Mouse (Mus musculus) CH12.LX (cell line): ENCODE data around the gene Sult6b1. TPM values are rescaled to one million over a fixed set of nuclear protein-coding genes. Genes with fewer than 3 reads are reported as not detected.

Source experiments
- DNase-seq: peaks from one replicate; pipeline ENCODE4 v3.0.0-alpha.2; 2013; ENCODE audit errors: extremely low read depth
- H3K27ac ChIP-seq: 2 replicates; pipeline ENCODE4 v1.5.1; 2012; ENCODE audit warnings: low read depth, mild to moderate bottlenecking, control low read depth, moderate library complexity; ENCODE audit not compliant: insufficient read depth
- H3K27me3 ChIP-seq: replicated peaks from 2 replicates; pipeline ENCODE3; 2012; ENCODE audit warnings: inconsistent platforms
- H3K36me3 ChIP-seq, 2 experiments: replicated peaks in 1 of 2; 2 replicates each; pipeline versions ENCODE3 to v1.6.1; 2012; ENCODE audit warnings: inconsistent platforms in 1 of 2, low read length in 1 of 2, mild to moderate bottlenecking in 1 of 2, mixed read lengths in 1 of 2, moderate library complexity in 1 of 2; ENCODE audit not compliant: control insufficient read depth in 1 of 2, insufficient read depth in 1 of 2
- H3K4me1 ChIP-seq, 2 experiments: 2 replicates each; pipeline ENCODE4 v1.6.1; 2012; ENCODE audit warnings: inconsistent platforms in 1 of 2, moderate library complexity in 1 of 2; ENCODE audit not compliant: insufficient read depth in 2 of 2, control insufficient read depth in 1 of 2
- H3K4me2 ChIP-seq: 2 replicates; pipeline ENCODE4 v1.6.1; 2012; ENCODE audit warnings: low read depth, mild to moderate bottlenecking, control low read depth; ENCODE audit not compliant: poor library complexity, insufficient read depth, severe bottlenecking
- H3K4me3 ChIP-seq, 3 experiments: fragments of 150-350 bp in 1 of 3; sonication (generic) in 1 of 3; replicated peaks in 1 of 3; 2 replicates each; pipeline versions ENCODE3 to v1.5.1; 2011 to 2012; ENCODE audit warnings: low read depth in 2 of 3, low read length in 2 of 3, mild to moderate bottlenecking in 2 of 3, moderate library complexity in 2 of 3, control low read depth in 1 of 3, improper control_type of control experiment in 1 of 3, inconsistent platforms in 1 of 3, mixed read lengths in 1 of 3; ENCODE audit not compliant: poor library complexity in 1 of 3
- H3K79me2 ChIP-seq: replicated peaks from 2 replicates; pipeline ENCODE4 v1.6.1; 2012; ENCODE audit warnings: mild to moderate bottlenecking, moderate library complexity; ENCODE audit not compliant: control insufficient read depth, poor library complexity, insufficient read depth, severe bottlenecking; ENCODE audit errors: extremely low read depth
- H3K9ac ChIP-seq: 2 replicates; pipeline ENCODE4 v1.6.1; 2012; ENCODE audit warnings: low read depth, mild to moderate bottlenecking, control low read depth, moderate library complexity; ENCODE audit not compliant: insufficient read depth
- H3K9me3 ChIP-seq: replicated peaks from 2 replicates; pipeline ENCODE3; 2012; ENCODE audit warnings: low read length, inconsistent platforms, mixed read lengths
- BHLHE40 ChIP-seq: IDR thresholded peaks from 2 replicates; pipeline ENCODE4 v1.6.1; 2011; ENCODE audit warnings: mild to moderate bottlenecking, low read depth, low read length, improper control_type of control experiment
- CHD1 ChIP-seq: IDR thresholded peaks from 2 replicates; pipeline ENCODE4 v1.6.1; 2012; ENCODE audit warnings: low read depth, low read length, improper control_type of control experiment, inconsistent platforms
- E2F4 ChIP-seq: IDR thresholded peaks from 2 replicates; pipeline ENCODE4 v1.6.1; 2011; ENCODE audit warnings: low read depth, low read length, improper control_type of control experiment; ENCODE audit not compliant: insufficient replicate concordance
- HCFC1 ChIP-seq: IDR thresholded peaks from 2 replicates; pipeline ENCODE4 v1.6.1; 2012; ENCODE audit warnings: low read depth, mild to moderate bottlenecking, inconsistent platforms, low read length, improper control_type of control experiment
- IRF4 ChIP-seq: IDR thresholded peaks from 2 replicates; pipeline ENCODE4 v1.6.1; 2014; ENCODE audit warnings: low read depth, mild to moderate bottlenecking, inconsistent platforms, low read length, improper control_type of control experiment
- JUND ChIP-seq: conservative IDR thresholded peaks from 2 replicates; pipeline ENCODE4 v1.6.1; 2011; ENCODE audit warnings: low read depth, low read length, improper control_type of control experiment
- KAT2A ChIP-seq: IDR thresholded peaks from 2 replicates; pipeline ENCODE4 v1.6.1; 2012; ENCODE audit warnings: low read length, improper control_type of control experiment, inconsistent platforms; ENCODE audit not compliant: insufficient replicate concordance
- MAFK ChIP-seq: IDR thresholded peaks from 2 replicates; pipeline ENCODE4 v1.6.1; 2011; ENCODE audit warnings: low read length, improper control_type of control experiment; ENCODE audit not compliant: insufficient replicate concordance
- MAZ ChIP-seq: IDR thresholded peaks from 2 replicates; pipeline ENCODE4 v1.6.1; 2012; ENCODE audit warnings: low read depth, mild to moderate bottlenecking, inconsistent platforms, low read length, improper control_type of control experiment, moderate library complexity
- MEF2A ChIP-seq: IDR thresholded peaks from 2 replicates; pipeline ENCODE4 v1.6.1; 2014; ENCODE audit warnings: low read depth, mild to moderate bottlenecking, inconsistent platforms, low read length, improper control_type of control experiment, borderline replicate concordance
- MXI1 ChIP-seq: IDR thresholded peaks from 2 replicates; pipeline ENCODE4 v1.6.1; 2011; ENCODE audit warnings: mild to moderate bottlenecking, low read depth, low read length, improper control_type of control experiment
- NELFE ChIP-seq: IDR thresholded peaks from 2 replicates; pipeline ENCODE4 v1.6.1; 2011; ENCODE audit warnings: low read depth, low read length, improper control_type of control experiment
- NRF1 ChIP-seq: IDR thresholded peaks from 2 replicates; pipeline ENCODE4 v1.6.1; 2014; ENCODE audit warnings: low read depth, mild to moderate bottlenecking, inconsistent platforms, low read length, improper control_type of control experiment, moderate library complexity
- POLR2A ChIP-seq: IDR thresholded peaks from 2 replicates; pipeline ENCODE4 v1.6.1; 2011; ENCODE audit warnings: low read depth, mild to moderate bottlenecking, improper control_type of control experiment, low read length
- POLR2AphosphoS2 ChIP-seq: IDR thresholded peaks from 2 replicates; pipeline ENCODE4 v1.6.1; 2011; ENCODE audit warnings: low read depth, low read length, improper control_type of control experiment
- RAD21 ChIP-seq: IDR thresholded peaks from 2 replicates; pipeline ENCODE4 v1.6.1; 2011; ENCODE audit warnings: low read depth, mild to moderate bottlenecking, low read length, improper control_type of control experiment, moderate library complexity
- SIN3A ChIP-seq: IDR thresholded peaks from 2 replicates; pipeline ENCODE4 v1.6.1; 2012; ENCODE audit warnings: low read length, improper control_type of control experiment, inconsistent platforms
- TBP ChIP-seq: conservative IDR thresholded peaks from 2 replicates; pipeline ENCODE4 v1.6.1; 2011; ENCODE audit warnings: low read depth, low read length, improper control_type of control experiment
- TCF12 ChIP-seq: IDR thresholded peaks from 2 replicates; pipeline ENCODE4 v1.6.1; 2014; ENCODE audit warnings: low read depth, mild to moderate bottlenecking, inconsistent platforms, low read length, improper control_type of control experiment
- UBTF ChIP-seq: IDR thresholded peaks from 2 replicates; pipeline ENCODE4 v1.6.1; 2012; ENCODE audit warnings: low read depth, mild to moderate bottlenecking, inconsistent platforms, low read length, improper control_type of control experiment, moderate library complexity
- USF1 ChIP-seq: IDR thresholded peaks from 2 replicates; pipeline ENCODE4 v1.6.1; 2014; ENCODE audit warnings: low read depth, mild to moderate bottlenecking, inconsistent platforms, low read length, improper control_type of control experiment
- ZMIZ1 ChIP-seq: IDR thresholded peaks from 2 replicates; pipeline ENCODE4 v1.6.1; 2012; ENCODE audit warnings: low read depth, mild to moderate bottlenecking, inconsistent platforms, low read length, improper control_type of control experiment
- ZNF384 ChIP-seq: IDR thresholded peaks from 2 replicates; pipeline ENCODE4 v1.6.1; 2012; ENCODE audit warnings: low read depth, low read length, improper control_type of control experiment, inconsistent platforms
- dilution Hi-C: fragments of 300-500 bp; cut with MboI; formaldehyde crosslinking; loops from 2 replicates; pipeline ENCODE4 v1.14.3; 2020; ENCODE audit warnings: low sequenced_read_pairs; ENCODE audit not compliant: extremely low pct_unique_long_range_greater_than_20kb, extremely low pct_ligation_motif_present
- in situ Hi-C: fragments of 300-500 bp; cut with MboI; formaldehyde crosslinking; loops from 3 replicates; pipeline ENCODE4 v1.14.3; 2019; ENCODE audit warnings: low sequenced_read_pairs, low pct_ligation_motif_present, low pct_unique_long_range_greater_than_20kb, mixed read lengths
- polyA plus RNA-seq: library from polyadenylated mRNA; unstranded; fragments of >175 nt; gene quantifications from 2 replicates; pipeline ENCODE4 v1.2.1, GENCODE M21; 2012; ENCODE audit warnings: low read depth; ENCODE audit not compliant: insufficient read length
- total RNA-seq, 2 experiments: library from RNA; depleted of rRNA; stranded (reverse); fragments of 300-350 nt in 1 of 2; fragments of >200 nt in 1 of 2; gene quantifications; 2 replicates each; pipeline ENCODE4 v1.2.3; 2012 to 2014

Gene Sult6b1
- total and polyA plus RNA-seq, 3 experiments = 0.34 to 0.46 TPM; not detected in 1

- no peaks in the 10 kb centered on the region for H3K79me2 ChIP-seq
- no peak overlapping the region for H3K4me3 ChIP-seq
- H3K4me2 ChIP-seq = no peak overlapping the region
- H3K4me1 ChIP-seq = peaks cover 2 to 17% of the 10 kb centered on the region in 2 experiments; a peak in 2 of 4 replicates
- no peak for DNase-seq
- H3K9ac ChIP-seq = no peak overlapping the region
- no peak overlapping the region for H3K27ac ChIP-seq
- in situ Hi-C loops = loop anchor here (5.0 kb wide), 1 partner anchor 35 kb away; the partner anchor contains the start of gene Eif2ak2
- peaks cover 39 to 46% of the 10 kb centered on the region in 2 experiments for H3K36me3 ChIP-seq
- dilution Hi-C loops = no loop called here
- no peak for TF ChIP-seq E2F4
- no peak for TF ChIP-seq POLR2AphosphoS2
- TF ChIP-seq IRF4 = no peak
- TF ChIP-seq NRF1 = no peak
- TF ChIP-seq HCFC1 = no peak
- no peak for TF ChIP-seq ZMIZ1
- TF ChIP-seq JUND = no peak
- no peak for TF ChIP-seq BHLHE40
- no peaks in the 10 kb centered on the region for H3K9me3 ChIP-seq
- no peaks in the 10 kb centered on the region for H3K27me3 ChIP-seq
These were observed 10.9 kb upstream of the Sult6b1 start for GRCm38 (mm10) chr17:78917696-78918095.

- Histone ChIP-seq H3K27ac (peak overlapping the region; percentile 56; the same call in 1 of the 2 replicates), H3K4me3 (peak overlapping the region; percentile 74 to 91 (median 84)), H3K36me3 (peaks cover 32 to 38% of the 10 kb centered on the region in 2 experiments), H3K4me1 (peaks cover 2 to 17% of the 10 kb centered on the region in 2 experiments; a peak in 2 of 4 replicates), H3K27me3 (no peaks in the 10 kb centered on the region), H3K4me2 (peak overlapping the region; percentile 74), H3K9me3 (no peaks in the 10 kb centered on the region), H3K9ac (peak overlapping the region; percentile 76), H3K79me2 (no peaks in the 10 kb centered on the region)
- dilution Hi-C loops (no loop called here), in situ Hi-C loops (loop anchor here (5.0 kb wide), 1 partner anchor 35 kb away; the partner anchor contains the start of gene Eif2ak2)
- TF ChIP-seq POLR2A (no peak), SIN3A (0 out of 2 replicates have a peak, but pooled peaks have one; percentile 11), BHLHE40 (no peak), MXI1 (peak; percentile 2; the same call in 1 of the 2 replicates), ZNF384 (no peak), TBP (0 out of 2 replicates have a peak, but pooled peaks have one; percentile 3)
- DNase-seq = no peak
These were observed 10.1 kb upstream of the Sult6b1 start for GRCm38 (mm10) chr17:78916899-78917298.

- Histone ChIP-seq H3K4me3 (peak within 1 kb of the TSS; percentile 74 to 91 (median 84)), H3K4me2 (peak within 1 kb of the TSS; percentile 76), H3K9ac (peak within 1 kb of the TSS; percentile 76), H3K27ac (peak within 1 kb of the TSS; percentile 56), H3K27me3 (no peaks in the 10 kb centered on the region), H3K9me3 (no peaks in the 10 kb centered on the region), H3K36me3 (peaks cover 27 to 33% of the 10 kb centered on the region in 2 experiments), H3K4me1 (peaks cover 2 to 17% of the 10 kb centered on the region in 2 experiments; a peak in 2 of 4 replicates), H3K79me2 (no peaks in the 10 kb centered on the region)
- DNase-seq = peak; percentile 88
- in situ Hi-C loops = loop anchor here (5.0 kb wide), 1 partner anchor 34 kb away; the partner anchor contains the start of gene Eif2ak2
- dilution Hi-C loops = no loop called here
- TF ChIP-seq POLR2A (peak; percentile 77), MAZ (no peak), TCF12 (peak; percentile 66; the same call in 1 of the 2 replicates), CHD1 (no peak), USF1 (no peak), NELFE (peak; percentile 89), MAFK (no peak), UBTF (no peak), MEF2A (0 out of 2 replicates have a peak, but pooled peaks have one; percentile 43), HCFC1 (peak; percentile 83), ZNF384 (no peak), POLR2AphosphoS2 (peak; percentile 71; the same call in 1 of the 2 replicates), JUND (no peak), E2F4 (no peak), MXI1 (peak; percentile 64; the same call in 1 of the 2 replicates), RAD21 (no peak), KAT2A (peak; percentile 69; the same call in 1 of the 2 replicates)
These were observed 9.6 kb upstream of the Sult6b1 start, which contains the start of gene Cebpzos for GRCm38 (mm10) chr17:78916369-78916813. Gene Cebpzos, plus strand, starts transcription at chr17:78916500.
